Mouse (Mus musculus): ENCODE measurements around the gene Kdm5d. TPM values are rescaled to one million over a fixed set of nuclear protein-coding genes. Genes with fewer than 3 reads are reported as not detected.

The Kdm5d gene
- 42.6 TPM for total RNA-seq (2023)

DNA sequence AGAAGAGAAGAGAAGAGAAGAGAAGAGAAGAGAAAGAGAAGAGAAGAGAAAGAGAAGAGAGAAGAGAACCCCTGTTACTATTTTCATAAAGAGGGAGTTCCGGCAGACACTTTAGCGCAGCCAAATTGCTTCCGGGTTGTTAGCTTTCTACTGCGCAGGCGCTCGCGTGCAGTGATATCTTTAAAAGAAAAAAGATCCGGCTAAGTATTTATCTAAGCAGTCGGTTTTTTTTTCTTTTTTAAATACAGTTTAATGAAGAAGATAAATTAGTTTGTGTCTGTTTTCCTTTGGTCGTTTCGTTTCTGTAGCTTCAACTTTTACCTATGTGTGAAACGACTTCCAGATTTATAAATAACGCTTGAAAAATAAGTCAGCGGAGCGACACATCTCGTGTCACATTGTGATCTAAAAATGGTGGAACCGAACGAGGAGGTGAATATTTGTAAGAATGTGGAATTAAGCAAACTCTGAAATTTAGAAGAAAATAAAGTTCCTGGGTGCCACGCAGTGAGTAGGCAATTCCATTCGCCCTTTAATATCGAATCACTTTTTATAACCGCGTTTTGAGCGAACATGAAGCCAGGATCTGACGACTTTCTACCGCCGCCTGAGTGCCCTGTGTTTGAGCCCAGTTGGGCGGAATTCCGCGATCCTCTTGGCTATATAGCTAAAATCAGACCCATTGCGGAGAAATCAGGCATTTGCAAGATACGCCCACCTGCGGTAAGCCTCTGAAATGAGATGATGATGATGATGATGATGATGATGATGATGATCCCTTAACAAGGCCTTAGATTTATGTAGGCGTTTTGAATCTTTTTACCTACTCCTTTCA lies at the start of gene Kdm5d:
Gene Kdm5d (plus strand): TSS at position 396 of the 835 bp plus-strand sequence.

Other genes starting within 250 kb of the Kdm5d start
- gene Zfy1, start 100.4 kb upstream of the Kdm5d start, total RNA-seq (2023), result not detected
- gene Uba1y, start 79.1 kb upstream of the Kdm5d start, total RNA-seq (2023), result not detected
- gene Eif2s3y, start 112.8 kb downstream of the Kdm5d start, total RNA-seq (2023), result 124 TPM